Mouse (Mus musculus) kidney, postnatal 25 days (tissue): ENCODE results near the gene Gm4707.
"Not testable (repeated sequence)": the region's sequence is repeated elsewhere in the genome, so short reads cannot be mapped to it uniquely, and the experiment has no call there.

ENCODE experiments used
- DNase-seq, 2 experiments: peaks; one replicate each; pipeline ENCODE4 v3.0.0; 2021; ENCODE audit warnings: mixed read lengths in 2 of 2

Gene Gm4707

GRCm38 (mm10) chr17:71444126-71444525, 15.6 kb downstream of the Gm4707 start:
- DNase-seq = no peak

DNA sequence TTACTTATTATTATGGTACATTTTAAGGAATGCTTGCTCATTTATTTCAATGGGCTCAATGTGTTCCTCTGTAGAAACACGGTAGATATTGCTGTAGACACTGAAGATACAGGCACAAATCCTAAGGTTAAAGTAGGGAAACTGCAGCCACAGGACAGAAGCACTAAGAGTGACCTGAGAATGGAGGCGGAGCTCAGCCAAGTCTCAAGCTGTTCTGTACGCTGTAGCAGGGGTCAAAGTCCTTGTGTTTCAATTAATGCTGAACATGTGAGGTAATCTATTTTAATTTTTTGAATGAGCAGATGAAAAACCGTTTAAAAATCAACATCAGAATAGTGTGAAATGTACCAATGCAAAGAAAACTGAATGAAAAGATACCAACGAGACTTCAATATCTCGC, 16.4 kb downstream of the Gm4707 start:
- peak in 1 of 2 experiments; percentile 27 for DNase-seq

DNA sequence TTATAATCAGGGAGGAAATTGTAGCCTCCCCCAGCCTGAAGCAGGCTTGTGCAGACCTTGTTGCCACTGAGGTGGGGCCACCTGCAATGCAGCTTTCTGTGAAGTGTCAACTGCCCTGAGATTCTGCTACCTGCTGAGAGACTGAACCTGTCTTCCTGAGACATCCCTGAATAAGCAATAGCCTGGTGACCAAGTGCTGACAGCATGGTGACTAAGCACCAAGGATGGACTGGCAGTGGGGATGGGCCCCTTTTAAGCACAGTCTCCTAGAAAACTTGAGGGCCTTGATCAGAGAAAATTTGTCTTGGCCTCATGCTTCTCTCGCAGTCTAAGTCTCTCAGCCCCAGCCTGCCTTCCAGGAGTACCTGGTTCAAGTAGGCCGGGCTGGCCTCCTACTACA, 37.2 kb downstream of the Gm4707 start:
- not testable (repeated sequence) for DNase-seq

DNA sequence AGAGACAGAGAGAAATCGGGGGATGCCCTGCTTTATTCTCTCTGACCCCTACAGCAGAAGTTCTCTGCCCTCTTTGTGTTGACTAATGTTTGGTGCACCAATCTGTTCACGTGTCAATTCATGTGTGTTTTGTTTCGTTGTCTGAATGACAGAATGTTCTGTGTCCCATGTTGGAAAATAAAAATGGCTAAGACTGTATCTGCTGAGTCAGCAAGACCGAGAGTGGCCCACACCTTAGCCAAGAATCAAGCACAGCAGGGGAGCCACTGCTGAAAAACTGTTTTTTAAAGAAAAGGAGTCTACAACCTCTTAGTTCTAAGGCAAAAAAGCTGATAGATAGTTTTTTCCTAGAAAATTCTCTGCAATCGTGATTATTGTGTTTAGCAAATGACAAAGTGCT, 40.3 kb downstream of the Gm4707 start:
- not testable (repeated sequence) for DNase-seq

- no peak for DNase-seq
Observed at GRCm38 (mm10) chr17:71417008-71417407, 42.7 kb downstream of the Gm4707 start.
